Mouse (Mus musculus) megakaryocyte progenitor cell, adult 5-6 weeks (primary cell): ENCODE data around the gene Adrm1. TPM values are rescaled to one million over a fixed set of nuclear protein-coding genes. Genes with fewer than 3 reads are reported as not detected.

Experiments
- ATAC-seq: replicated peaks from 2 replicates; pipeline ENCODE4 v1.8.0; 2016; ENCODE audit warnings: mild to moderate bottlenecking, moderate TSS enrichment, inconsistent platforms; ENCODE audit not compliant: poor library complexity
- total RNA-seq, 2 experiments: library from RNA; stranded (forward) in 1 of 2; stranded (reverse) in 1 of 2; fragments of 157-497, 149-512 nt in 1 of 2; fragments of 200-1000 nt in 1 of 2; gene quantifications; 2 replicates each; pipeline versions ENCODE4 v1.2.3 to v1.2.4; 2015 to 2017

Gene Adrm1
- total RNA-seq, 2 experiments from 2014 or later = 84.5 to 85.2 TPM

DNA sequence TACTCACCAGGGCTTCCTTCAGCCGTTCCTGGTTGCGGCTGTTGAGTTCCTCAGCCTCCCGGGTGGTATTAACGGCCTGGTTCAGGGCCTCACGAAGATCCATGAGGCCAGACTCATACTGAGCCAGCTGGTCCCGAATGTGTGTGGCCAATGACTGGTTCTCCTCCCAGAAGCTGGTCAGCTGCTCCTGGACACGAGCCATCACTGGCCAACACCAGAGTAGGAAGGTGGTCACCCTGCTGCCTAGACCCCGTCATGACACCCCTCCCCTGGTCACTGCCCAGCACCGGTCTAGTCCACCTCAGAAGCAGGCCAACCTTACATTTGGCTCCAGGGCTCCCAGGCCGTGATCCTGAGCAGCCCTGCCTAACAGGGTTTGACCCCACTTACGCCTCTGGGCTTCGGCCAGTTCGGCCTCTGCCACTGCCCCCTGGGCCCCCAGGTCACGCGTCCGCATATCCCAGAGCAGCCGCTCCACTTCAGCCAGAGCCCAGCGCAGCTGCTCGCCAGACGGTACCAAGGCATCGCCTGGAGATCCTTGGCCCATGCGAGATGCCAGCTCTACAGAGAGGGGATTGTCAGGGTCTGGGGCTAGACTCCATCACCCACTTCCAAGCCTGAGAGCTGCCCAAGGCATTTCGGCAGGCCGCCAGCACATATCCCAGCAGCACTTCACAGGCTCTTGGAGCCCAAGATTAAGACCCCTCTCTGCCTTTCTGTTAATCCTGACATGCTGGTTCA lies 12.9 kb downstream of the Adrm1 start:
- no peak for ATAC-seq

DNA sequence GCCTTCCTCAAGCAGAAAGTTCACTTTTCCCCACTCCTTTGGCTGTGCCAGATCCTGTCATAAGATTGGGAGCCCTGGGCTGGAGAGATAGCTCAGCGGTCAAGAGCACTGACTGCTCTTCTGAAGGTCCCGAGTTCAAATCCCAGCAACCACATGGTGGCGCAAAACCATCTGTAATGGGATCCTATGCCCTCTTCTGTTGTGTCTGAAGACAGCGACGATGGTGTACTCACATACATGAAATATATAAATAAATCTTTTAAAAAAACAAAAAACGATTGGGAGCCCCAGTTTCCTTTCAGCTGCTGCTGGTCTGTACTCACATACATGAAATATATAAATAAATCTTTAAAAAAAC lies 13.4 kb downstream of the Adrm1 start:
- ATAC-seq = no peak

DNA sequence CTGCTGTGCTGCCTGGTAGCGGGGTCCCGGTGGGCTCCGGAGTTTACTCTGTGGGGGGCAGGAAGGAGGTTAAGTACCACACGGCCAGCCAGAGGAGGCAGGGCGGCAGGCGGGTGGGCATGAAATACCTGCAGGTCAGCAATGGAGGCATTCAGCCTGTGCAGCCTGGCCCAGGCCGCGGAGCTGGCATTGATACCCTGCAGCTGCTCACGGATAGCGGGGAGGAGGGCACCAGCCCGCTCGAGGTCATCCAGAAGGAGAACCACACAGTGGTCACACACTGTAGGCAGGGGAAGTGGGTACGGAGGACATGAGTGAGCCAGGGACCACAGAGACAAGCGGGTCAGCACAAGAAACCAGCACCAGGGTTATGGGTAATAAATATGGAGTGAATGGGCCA lies 14.4 kb downstream of the Adrm1 start:
- ATAC-seq = no peak

DNA sequence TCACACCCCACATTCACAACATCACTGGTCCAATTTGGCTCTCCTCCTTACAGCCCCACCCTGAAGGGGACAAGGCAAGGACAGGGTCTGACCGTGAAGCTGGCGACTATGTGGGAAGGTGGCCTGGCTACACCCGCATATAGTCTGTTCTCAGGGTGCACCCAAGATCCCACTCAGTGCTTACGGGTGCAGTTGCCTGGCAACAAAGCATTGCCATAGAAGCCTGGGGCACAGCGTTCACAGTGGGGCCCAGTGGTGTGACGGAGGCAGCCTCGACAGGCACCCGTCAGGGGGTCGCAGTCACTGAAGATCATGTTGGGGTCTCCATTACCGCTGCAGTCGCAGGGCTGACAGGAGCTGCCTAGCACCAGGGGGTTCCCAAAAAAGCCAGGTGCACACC lies 16.1 kb downstream of the Adrm1 start:
- no peak for ATAC-seq

DNA sequence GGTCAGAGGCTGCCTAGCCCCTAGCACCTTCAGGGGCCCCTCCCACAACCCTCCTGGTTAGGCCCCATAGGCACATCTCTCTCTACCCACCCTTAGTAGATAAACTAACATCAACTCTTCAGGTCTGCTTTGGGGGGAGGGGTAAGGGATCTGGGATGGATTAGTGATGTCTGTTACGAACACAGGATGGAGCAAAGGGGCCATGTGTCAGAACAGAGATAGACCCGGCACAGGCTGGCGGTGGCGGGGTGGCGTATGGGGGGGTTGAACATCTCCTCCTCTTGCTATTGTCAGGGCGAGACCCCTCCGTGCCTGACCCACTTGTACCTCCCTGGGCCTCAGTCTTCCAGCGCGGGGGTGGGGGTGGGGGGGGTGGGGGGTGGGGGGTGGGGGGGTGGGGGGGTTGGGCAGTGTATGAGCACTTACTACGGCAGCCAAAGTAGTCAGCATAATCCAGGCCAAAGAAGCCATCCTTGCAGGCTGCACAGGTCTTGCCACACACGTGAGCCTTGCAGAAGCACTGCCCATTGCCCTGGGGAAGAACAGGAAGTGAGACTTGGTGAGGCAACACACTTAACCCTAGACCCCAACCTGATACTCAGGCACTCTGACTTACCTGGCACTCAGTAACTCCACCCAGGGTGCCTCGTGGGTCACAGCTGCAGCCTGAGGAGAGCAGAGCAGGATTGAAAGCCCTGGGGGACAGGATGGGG lies 25.5 kb downstream of the Adrm1 start:
- peak; percentile 89 for ATAC-seq

DNA sequence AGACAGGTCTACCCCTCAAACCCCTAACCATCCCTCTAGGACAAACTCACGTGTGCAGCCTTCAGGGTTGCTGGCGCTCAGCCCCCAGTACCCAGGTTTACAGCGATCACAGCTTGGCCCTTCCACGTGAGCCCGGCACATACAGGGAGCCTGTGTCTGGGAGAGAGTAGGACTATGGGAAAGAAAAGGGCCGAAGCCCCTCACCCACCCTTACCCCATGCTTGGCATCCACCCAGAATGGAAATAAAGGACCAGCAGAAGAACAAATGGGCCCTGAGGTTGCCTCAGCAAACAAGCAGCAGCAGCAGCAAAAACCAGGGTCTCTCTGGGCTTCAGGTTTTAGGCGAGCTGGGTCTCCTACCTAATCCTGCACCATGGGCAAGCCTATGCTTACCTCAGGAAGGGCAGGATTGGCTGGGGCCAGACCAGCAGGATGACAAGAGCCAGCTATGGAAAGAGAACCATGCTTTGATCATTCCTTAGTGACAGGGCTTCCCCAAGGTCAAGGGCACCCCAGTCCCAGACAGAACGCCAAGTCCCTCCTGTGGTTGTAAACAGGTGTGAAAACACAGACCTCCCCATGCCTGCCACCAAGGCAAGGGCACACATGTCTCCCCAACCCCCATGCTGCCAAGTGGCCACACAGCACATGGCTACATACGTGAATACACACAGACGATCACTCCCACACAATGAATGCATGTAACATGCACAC lies 26.2 kb downstream of the Adrm1 start:
- no peak for ATAC-seq

DNA sequence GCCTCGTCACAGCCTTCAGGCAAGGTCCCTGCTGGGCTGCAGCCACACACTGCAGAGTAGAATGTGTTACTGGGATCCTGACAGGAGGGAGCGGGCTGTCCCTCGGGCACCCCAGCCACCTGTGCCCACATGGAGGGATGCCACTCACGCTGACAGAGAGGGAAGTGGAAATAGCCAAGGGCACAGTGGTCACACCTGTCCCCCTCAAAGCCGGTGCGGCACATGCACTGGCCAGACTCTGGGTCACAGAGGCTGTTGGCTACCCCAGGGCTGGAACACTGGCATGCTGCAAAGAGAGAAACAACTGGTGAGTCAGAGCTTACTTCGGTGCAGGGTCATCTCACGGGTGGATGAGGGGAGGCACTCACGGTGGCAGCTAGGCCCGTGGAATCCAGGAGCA lies 27.5 kb downstream of the Adrm1 start:
- no peak for ATAC-seq

DNA sequence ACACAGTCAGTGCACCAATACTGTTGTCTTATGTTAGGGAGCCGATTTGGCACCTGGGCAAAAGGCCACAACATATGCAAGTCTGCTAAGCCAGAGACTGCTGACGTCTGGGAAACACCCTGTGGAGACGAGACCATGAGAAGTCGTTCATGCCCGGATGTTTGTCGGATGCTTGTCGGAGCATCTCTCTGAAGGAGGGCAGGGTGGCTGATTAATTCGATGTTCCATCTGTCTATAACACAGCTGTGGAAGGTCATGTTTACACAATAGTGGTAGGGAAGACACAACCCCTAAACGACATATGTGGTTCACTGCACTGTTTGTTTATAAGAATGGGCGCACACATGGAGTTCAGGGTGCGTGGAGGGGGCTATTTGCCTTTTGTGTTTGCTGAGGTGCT lies 29.4 kb downstream of the Adrm1 start:
- ATAC-seq = no peak

DNA sequence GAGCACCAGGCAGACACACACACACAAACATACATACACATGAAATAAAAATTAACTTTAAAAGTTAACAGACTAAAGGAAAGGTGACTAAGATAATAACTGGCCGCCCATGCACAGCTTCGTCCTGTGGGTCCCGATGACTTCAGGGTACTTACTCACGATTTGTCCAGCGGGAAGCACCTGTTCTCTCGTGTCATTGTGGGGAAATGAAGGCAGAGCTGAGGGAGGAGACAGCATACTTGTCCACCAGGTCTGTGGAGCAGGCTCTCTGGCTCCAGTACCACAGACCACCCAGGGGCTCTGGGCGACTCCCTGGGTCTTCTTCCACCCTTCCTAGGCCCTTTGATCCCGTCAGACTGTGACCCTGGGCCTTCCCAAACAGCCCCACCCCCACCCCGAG lies 30.0 kb downstream of the Adrm1 start:
- ATAC-seq = no peak

DNA sequence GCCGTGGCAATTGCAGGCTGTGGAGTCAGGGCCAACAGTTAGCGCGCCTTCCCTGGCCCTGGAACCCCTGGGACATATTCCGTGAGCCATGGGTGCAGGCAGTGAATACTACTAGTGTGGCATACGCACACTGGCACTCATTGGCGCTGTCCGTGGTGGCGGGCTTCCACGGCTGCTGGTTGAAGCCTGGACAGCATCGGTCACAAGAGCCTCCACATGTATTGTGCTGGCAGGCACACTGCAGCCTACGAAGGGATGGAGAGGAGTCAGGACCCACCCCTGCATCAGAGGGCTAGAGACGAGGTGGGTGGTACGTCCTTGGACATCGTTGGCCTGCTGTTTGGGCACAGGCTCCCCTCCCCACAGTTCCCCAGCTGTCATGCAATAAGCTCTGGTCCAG lies 31.0 kb downstream of the Adrm1 start:
- ATAC-seq = 0 out of 2 replicates have a peak, but pooled peaks have one; percentile 2

DNA sequence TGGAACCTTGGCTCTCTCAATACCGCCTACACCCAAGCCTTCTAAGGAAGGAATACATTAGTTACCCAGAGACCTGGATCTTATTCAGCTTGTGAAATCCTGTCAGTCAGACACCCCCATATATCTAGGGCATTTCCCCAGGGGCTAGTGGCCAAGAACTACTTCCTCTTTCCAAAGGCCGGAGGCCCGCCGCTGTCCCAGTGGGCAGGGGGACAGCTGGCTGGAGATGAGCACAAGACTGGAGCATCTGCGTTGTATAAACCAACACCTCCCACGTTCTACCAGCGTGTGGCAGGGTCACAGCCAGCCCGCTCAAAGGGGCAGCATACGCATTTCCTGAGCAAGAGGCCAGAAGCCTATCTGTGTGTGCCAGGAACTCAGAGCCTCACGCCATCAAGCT lies 31.5 kb downstream of the Adrm1 start:
- ATAC-seq = peak; percentile 58

DNA sequence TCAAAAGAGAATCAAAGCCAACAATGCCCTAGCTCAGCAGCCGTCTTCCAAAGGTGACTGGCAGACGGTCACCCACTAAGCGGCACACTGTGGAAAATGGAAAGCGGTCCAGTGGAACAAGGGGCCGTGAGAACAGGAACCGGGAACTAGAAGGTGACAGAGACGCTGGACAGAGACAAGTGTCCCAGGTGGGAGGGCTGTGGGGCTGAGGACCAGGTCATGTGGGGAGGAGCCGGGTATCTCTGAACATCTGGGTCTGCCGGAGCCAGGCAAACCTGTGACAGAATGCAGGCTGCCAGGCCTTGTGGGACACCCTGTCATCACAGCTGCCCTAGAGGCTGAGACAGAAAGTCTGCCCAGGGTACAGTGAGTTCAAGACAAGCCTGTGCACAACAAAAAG lies 33.2 kb downstream of the Adrm1 start:
- ATAC-seq = no peak

DNA sequence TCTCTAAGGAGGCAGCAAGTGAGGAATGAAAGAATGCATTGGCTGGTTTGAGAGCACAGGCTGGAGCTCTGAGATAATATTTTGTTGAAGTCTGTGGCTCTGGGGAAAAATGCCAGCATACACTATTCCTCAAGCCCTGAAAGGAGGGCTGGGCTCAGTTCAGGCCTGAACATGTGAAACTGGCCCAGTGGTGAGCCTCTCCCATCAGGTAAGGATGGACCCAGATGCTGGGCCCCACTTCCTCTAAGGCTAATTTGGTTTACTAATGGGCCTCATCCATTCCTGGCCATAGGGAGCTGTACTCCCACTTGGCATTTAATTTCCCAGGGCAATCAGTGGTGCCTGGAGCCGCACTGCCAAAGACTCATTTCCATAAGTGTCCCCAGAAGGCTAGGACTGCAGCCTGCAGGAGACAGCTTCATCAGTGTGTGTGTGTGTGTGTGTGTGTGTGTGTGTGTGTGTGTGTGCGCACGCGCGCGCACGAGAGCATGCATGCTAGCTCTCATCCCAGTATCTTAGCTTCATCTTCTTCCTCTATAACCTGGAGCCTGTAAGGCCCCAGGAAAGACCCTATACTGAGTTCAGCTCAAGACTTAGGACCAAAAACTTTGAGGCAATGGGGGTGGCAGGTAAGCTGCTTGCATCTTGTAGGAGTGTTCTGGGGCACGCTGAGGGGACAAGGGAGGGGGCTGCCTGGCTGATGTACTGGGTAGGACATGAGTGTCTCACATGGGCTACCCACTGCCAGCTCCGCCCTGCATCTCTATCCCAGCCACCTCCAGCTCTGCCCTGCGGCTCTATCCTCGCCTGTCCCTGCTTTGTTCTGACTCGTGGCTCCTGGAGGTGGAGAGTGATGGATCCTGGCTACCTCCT lies 34.0 kb downstream of the Adrm1 start:
- ATAC-seq = no peak

DNA sequence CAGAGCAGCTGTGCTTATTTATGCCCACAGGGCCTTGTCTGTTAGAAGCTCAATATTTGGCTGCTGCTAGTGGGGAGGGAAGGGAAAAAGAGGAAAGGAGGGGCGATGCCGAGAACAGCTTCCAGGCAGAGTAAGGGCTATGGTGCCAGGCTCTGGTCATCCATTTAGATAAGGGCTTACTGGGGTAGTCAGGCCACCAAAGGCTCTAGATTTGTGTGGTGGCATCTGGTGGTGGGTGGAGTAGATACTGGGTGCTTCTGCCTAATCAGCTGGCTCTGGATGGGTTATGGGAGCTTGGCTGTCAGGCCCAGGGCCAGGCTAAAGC lies 34.6 kb downstream of the Adrm1 start:
- ATAC-seq = no peak

DNA sequence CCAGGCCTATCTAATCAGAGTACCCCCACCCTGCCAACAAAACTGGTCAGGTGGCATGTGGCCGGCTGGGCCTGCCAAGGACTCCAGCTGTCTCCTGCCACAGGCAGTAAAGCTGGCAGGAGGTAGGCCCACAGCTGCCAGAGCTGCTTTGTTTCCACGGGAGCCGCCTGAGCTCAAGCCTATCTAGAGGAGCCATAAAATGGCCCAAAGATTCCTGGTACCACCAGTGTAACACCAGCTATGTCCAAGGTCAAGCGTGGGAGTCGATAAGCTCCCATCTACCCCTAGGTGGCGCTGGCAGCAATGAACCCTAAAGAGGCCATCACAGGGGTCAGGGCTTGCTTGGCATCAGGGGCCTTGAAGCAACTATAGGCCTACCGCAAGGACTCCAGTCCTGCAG lies 36.6 kb downstream of the Adrm1 start:
- peak; percentile 51 for ATAC-seq

DNA sequence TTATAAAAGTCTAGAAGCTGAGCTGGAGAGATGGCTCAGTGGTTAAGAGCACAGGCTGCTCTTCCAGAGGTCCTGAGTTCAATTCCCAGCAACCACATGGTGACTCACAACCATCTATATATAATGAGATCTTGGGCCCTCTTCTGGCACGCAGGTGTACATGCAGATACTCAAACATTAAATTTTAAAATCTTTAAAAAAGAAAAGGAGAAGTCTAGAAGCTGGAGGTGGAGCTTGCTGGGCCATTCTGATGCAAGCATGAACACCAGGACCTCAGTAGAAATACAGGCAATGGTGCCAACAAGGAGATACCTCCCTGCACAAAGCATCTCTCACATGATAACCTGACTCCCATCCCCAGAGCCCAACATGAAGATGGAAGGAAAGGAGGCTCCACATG lies 37.7 kb downstream of the Adrm1 start:
- peak; percentile 30 for ATAC-seq

DNA sequence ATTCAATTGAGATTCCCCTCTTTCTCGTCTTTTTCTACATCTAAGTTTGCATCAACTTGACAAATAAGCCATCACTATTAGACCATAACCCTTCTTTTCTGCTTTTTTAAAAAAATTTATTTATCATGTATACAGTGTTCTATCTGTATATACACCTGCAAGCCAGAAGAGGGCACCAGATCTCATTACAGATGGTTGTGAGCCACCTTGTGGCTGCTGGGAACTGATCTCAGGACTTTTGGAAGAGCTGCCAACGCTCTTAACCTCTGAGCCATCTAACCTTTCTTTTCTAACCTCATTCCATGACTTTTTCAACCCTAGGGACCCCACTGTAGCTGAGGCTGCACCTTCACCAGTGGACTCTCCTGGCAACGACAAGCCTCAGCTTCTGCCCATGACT lies 41.0 kb downstream of the Adrm1 start:
- no peak for ATAC-seq

DNA sequence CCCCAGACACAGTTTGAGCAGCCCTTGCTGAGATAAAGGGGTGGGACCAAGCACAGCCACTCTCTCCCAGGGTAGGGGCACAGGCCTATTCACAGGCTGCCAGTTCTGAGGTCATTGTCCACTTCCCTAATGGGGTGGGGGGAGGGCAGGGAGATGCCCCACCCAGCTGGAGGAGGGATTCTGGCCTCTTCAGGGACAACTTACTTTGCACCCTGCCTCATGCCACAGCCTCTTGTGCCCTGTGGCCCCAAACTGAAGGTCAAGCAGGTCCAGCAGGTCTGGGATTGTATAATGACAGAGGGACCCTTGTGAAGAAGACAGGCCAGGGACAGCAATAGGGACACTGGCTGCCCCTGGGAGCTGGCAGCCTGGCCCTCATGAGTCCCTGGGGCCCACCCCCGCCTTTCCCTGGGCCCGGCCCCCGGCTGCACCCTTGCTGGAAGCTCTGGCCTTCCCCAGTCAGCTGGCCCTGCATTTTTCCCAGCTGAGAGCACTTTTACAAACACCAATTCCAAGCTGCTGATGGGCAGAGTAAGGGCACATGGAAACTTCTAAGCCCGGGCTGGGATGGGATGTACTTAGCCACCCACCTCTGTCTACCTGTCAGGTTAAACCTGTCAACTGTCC lies 43.2 kb downstream of the Adrm1 start:
- no peak for ATAC-seq

DNA sequence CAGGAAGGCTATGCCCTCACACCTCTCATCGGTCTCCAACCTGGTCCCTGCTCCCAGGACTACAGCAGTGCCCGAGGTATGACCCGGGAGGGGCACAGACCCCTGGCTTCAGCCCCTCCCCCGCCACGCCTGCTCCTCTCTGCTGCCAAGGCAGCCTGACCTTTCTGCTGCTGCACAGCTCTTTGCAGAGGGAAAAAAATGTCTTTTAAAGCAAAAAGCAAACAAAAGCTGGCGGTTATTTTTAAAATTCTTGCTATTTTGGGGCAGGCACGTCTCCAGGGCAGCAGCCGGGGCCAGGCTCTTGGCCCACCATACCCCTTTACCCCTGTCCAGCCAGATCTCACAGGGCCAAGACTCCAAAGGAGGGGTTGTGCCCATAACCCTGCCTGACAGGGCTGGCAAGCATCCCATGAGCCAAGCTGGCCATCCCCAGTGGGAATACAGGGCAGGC lies 43.8 kb downstream of the Adrm1 start:
- ATAC-seq = no peak

DNA sequence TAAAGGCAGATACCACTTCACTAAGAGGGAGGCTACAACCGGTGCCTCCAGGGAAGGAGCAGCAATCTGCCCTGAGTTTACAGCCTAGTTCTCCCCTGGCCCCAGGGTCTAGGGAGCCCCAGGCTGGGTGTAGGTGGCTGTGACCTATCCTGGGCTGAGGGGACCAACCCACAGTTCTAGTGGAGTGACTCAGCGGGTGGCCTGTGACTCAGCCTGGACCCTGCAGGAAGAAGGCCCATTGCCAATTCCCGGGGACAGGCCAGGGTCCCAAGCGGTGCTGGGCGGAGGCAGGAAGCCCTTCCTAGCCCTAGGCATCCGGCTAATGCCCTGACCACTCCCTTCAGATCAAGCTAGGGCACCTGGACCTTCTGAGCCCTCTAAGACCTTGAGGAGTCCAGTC lies 44.7 kb downstream of the Adrm1 start:
- ATAC-seq = no peak

DNA sequence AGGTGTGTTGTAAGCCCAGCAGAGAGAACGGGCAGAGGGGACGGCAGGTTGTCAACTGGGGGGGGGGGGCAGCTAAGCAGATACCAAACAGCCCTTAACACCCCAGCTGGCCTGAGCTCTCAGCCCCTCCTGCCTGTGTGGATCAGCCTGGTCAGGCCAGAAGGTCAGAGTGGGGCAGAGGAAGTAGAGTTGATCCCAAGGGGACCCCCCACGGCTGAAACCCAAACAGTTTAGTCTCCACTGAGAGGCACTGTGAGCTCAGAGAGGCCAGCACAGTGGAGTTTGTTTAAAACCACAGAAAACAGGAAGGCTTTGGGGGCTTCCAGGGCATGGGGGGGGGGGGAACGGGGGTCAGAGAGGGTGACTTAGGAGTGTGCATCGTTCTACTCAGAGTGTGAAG lies 45.6 kb downstream of the Adrm1 start:
- ATAC-seq = no peak
